Mouse (Mus musculus) stomach, postnatal 0 days (tissue): Measurements from ENCODE around the gene Fdx1. TPM values are rescaled to one million over a fixed set of nuclear protein-coding genes. Genes with fewer than 3 reads are reported as not detected.
A peak's percentile ranks its signal among the peaks of the same experiment; 100 is the strongest.

Experiments
- ATAC-seq: fragments of 200-750 bp; cut with Nextera tagmentation; 2 replicates; pipeline ENCODE4 v1.8.0; 2017; ENCODE audit not compliant: low FRiP score, low TSS enrichment
- DNase-seq: peaks from one replicate; pipeline ENCODE4 v3.0.0-alpha.2; 2016; ENCODE audit warnings: low spot score
- H3K27ac ChIP-seq: fragments of 300-500 bp; sonication (generic); replicated peaks from 2 replicates; pipeline ENCODE4 v1.5.1; 2014; ENCODE audit warnings: mild to moderate bottlenecking, control low read depth
- H3K27me3 ChIP-seq: fragments of 300-500 bp; sonication (generic); 2 replicates; pipeline ENCODE4 v1.6.1; 2014; ENCODE audit warnings: low read length; ENCODE audit not compliant: control insufficient read depth, insufficient read depth
- H3K36me3 ChIP-seq: fragments of 300-500 bp; sonication (generic); 2 replicates; pipeline ENCODE4 v1.6.1; 2014; ENCODE audit warnings: low read length, mixed read lengths; ENCODE audit not compliant: control insufficient read depth, insufficient read depth
- H3K4me1 ChIP-seq: fragments of 300-500 bp; sonication (generic); replicated peaks from 2 replicates; pipeline ENCODE4 v1.6.1; 2014; ENCODE audit warnings: antibody characterized with exemption; ENCODE audit not compliant: control insufficient read depth, insufficient read depth
- H3K4me2 ChIP-seq: fragments of 300-500 bp; sonication (generic); replicated peaks from 2 replicates; pipeline ENCODE4 v1.6.1; 2014; ENCODE audit warnings: low read depth, mild to moderate bottlenecking, control low read depth, moderate library complexity
- H3K4me3 ChIP-seq: fragments of 300-500 bp; sonication (generic); 2 replicates; pipeline ENCODE4 v1.5.1; 2014; ENCODE audit warnings: low read depth, low read length, control low read depth
- H3K9ac ChIP-seq: fragments of 300-500 bp; sonication (generic); 2 replicates; pipeline ENCODE4 v1.6.1; 2014; ENCODE audit warnings: mild to moderate bottlenecking, low read length, control low read depth, mixed read lengths
- H3K9me3 ChIP-seq: fragments of 300-500 bp; sonication (generic); 2 replicates; pipeline ENCODE4 v1.6.1; 2016; ENCODE audit warnings: low read length; ENCODE audit not compliant: control insufficient read depth
- CTCF ChIP-seq: IDR thresholded peaks from 2 replicates; pipeline ENCODE4 v1.5.1; 2016; ENCODE audit warnings: antibody characterized with exemption, low read depth, mild to moderate bottlenecking, moderate library complexity
- EP300 ChIP-seq: optimal IDR thresholded peaks from 2 replicates; pipeline ENCODE3; 2016; ENCODE audit warnings: antibody characterized with exemption
- WGBS: fragments of 180-500 bp; shearing (Covaris S2); extraction: QIAGEN DNeasy Blood & Tissue Kit; methylation state at CpG from one replicate; pipeline ENCODE4 v1.1.7; 2014; 5-methylcytosine and 5-hydroxymethylcytosine counted together
- polyA plus RNA-seq: library from polyadenylated mRNA; unstranded; fragments of >200 nt; fragmentation: Nextera tagmentation; extraction: Ambion mirVana; gene quantifications from 2 replicates; pipeline ENCODE4 v1.2.1, GENCODE M21; 2015

Fdx1 gene
- polyA plus RNA-seq, 1 experiment from 2014 or later, result 143 TPM

- Histone ChIP-seq H3K9ac (no peak overlapping the region), H3K4me3 (no peak overlapping the region), H3K27ac (no peak overlapping the region), H3K27me3 (no peaks in the 10 kb centered on the region), H3K9me3 (no peaks in the 10 kb centered on the region), H3K4me2 (no peak overlapping the region), H3K4me1 (0 out of 2 replicates have a peak, but pooled peaks cover 3% of the 10 kb centered on the region), H3K36me3 (0 out of 2 replicates have a peak, but pooled peaks cover 5% of the 10 kb centered on the region)
- no peak for TF ChIP-seq EP300
- TF ChIP-seq CTCF, result no peak
- ATAC-seq, result no peak
- 81% methylated on average over 8 of the region's 8 CpGs for WGBS
- DNase-seq, result no peak
Measured at GRCm38 (mm10) chr9:51957025-51957424, 6.3 kb downstream of the Fdx1 start.

GRCm38 (mm10) chr9:51956484-51956883 is 6.9 kb downstream of the Fdx1 start:
- Histone ChIP-seq H3K4me3 (no peak overlapping the region), H3K9ac (no peak overlapping the region), H3K36me3 (0 out of 2 replicates have a peak, but pooled peaks cover 5% of the 10 kb centered on the region), H3K27me3 (no peaks in the 10 kb centered on the region), H3K4me2 (no peak overlapping the region), H3K4me1 (0 out of 2 replicates have a peak, but pooled peaks cover 3% of the 10 kb centered on the region), H3K27ac (no peak overlapping the region), H3K9me3 (no peaks in the 10 kb centered on the region)
- TF ChIP-seq EP300 (no peak), CTCF (no peak)
- WGBS, result 57% methylated on average over 2 of the region's 2 CpGs
- DNase-seq (no peak), ATAC-seq (no peak)

- DNase-seq, result no peak
- Histone ChIP-seq H3K27ac (no peak overlapping the region), H3K27me3 (no peaks in the 10 kb centered on the region), H3K4me3 (no peak overlapping the region), H3K36me3 (peaks cover 8% of the 10 kb centered on the region; the same call in 1 of the 2 replicates), H3K4me2 (no peak overlapping the region), H3K9me3 (no peaks in the 10 kb centered on the region), H3K4me1 (no peaks in the 10 kb centered on the region), H3K9ac (no peak overlapping the region)
- no peak for ATAC-seq
- 44% methylated on average over 2 of the region's 2 CpGs for WGBS
- TF ChIP-seq CTCF (peak; percentile 69), EP300 (no peak)
Measured at GRCm38 (mm10) chr9:51951337-51951736, 12.0 kb downstream of the Fdx1 start.

GRCm38 (mm10) chr9:51950667-51951066 is 12.7 kb downstream of the Fdx1 start:
- DNase-seq (no peak), ATAC-seq (no peak)
- Histone ChIP-seq H3K27ac (no peak overlapping the region), H3K4me2 (no peak overlapping the region), H3K27me3 (no peaks in the 10 kb centered on the region), H3K36me3 (peaks cover 8% of the 10 kb centered on the region; the same call in 1 of the 2 replicates), H3K4me3 (no peak overlapping the region), H3K4me1 (no peaks in the 10 kb centered on the region), H3K9ac (no peak overlapping the region), H3K9me3 (no peaks in the 10 kb centered on the region)
- 64% methylated on average over 1 of the region's 1 CpGs for WGBS
- TF ChIP-seq CTCF, result no peak
- no peak for TF ChIP-seq EP300

- ATAC-seq (no peak), DNase-seq (no peak)
- Histone ChIP-seq H3K27me3 (no peaks in the 10 kb centered on the region), H3K27ac (no peak overlapping the region), H3K4me3 (no peak overlapping the region), H3K36me3 (peaks cover 8% of the 10 kb centered on the region; the same call in 1 of the 2 replicates), H3K9ac (no peak overlapping the region), H3K4me1 (no peaks in the 10 kb centered on the region), H3K4me2 (no peak overlapping the region), H3K9me3 (no peaks in the 10 kb centered on the region)
- WGBS, result 89% methylated on average over 3 of the region's 3 CpGs
- TF ChIP-seq CTCF, result no peak
- TF ChIP-seq EP300, result no peak
Measured at GRCm38 (mm10) chr9:51950225-51950624, 13.1 kb downstream of the Fdx1 start.

- Histone ChIP-seq H3K36me3 (peaks cover 9% of the 10 kb centered on the region; the same call in 1 of the 2 replicates), H3K9ac (no peak overlapping the region), H3K4me2 (no peak overlapping the region), H3K9me3 (no peaks in the 10 kb centered on the region), H3K4me1 (no peaks in the 10 kb centered on the region), H3K27ac (no peak overlapping the region), H3K4me3 (no peak overlapping the region), H3K27me3 (no peaks in the 10 kb centered on the region)
- WGBS, result 87% methylated on average over 6 of the region's 6 CpGs
- DNase-seq (no peak), ATAC-seq (no peak)
- no peak for TF ChIP-seq CTCF
- TF ChIP-seq EP300, result no peak
Measured at GRCm38 (mm10) chr9:51943934-51944333, 19.4 kb downstream of the Fdx1 start.
